Mouse (Mus musculus): ENCODE measurements around the gene Shc2. TPM values are rescaled to one million over a fixed set of nuclear protein-coding genes. Genes with fewer than 3 reads are reported as not detected.

Shc2 gene
- polyA plus RNA-seq, 1 experiment from 2014 or later = 9.8 TPM

GRCm38 (mm10) chr10:79661861-79662260 is 24.1 kb upstream of the Shc2 start:
- no peak overlapping the region; the same call in 1 of the 2 replicates for H3K9ac ChIP-seq (replicated peaks; ENCODE audit: low read length)
- no peaks in the 10 kb centered on the region for H3K4me1 ChIP-seq (ENCODE audit: control insufficient read depth, insufficient read depth, low read length)
- ATAC-seq (replicated peaks; ENCODE audit: insufficient number of reproducible peaks, low FRiP score, low TSS enrichment, low read depth) (no peak), DNase-seq (ENCODE audit: low spot score) (no peak)
- H3K4me2 ChIP-seq (ENCODE audit: low read depth, low read length) = no peak overlapping the region
- 46% methylated on average over 3 of the region's 3 CpGs for WGBS
- H3K9me3 ChIP-seq (replicated peaks; ENCODE audit: control insufficient read depth, low read length) = no peaks in the 10 kb centered on the region
- no peaks in the 10 kb centered on the region for H3K36me3 ChIP-seq (replicated peaks; ENCODE audit: control insufficient read depth, insufficient read depth, low read depth, low read length)
- H3K4me3 ChIP-seq (ENCODE audit: low read depth, low read length) = no peak overlapping the region
- H3K27me3 ChIP-seq (ENCODE audit: control insufficient read depth, insufficient read depth, low read length) = no peaks in the 10 kb centered on the region
- no peak overlapping the region for H3K27ac ChIP-seq (replicated peaks; ENCODE audit: low read depth, low read length)

DNA sequence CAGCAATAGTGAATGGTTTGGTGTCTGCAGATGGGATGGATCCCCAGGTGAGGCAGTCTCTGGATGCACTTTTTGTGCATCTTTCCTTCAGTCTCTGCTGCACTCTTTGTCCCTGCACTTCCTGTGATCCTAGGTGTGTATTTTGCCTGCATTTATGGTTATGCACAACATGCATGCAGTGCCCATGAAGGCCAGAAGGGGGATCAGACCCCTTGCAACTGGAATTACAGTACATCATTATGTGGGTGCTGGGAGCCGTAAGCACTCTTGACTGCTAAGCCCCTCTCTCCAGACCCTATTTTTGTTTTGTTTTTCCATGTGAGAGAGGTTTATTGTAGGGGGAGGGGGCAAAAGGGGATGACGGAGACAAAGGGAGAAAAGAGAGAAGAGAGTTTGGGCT is 22.6 kb upstream of the Shc2 start:
- no peaks in the 10 kb centered on the region for H3K9me3 ChIP-seq (replicated peaks; ENCODE audit: control insufficient read depth, low read length)
- H3K27me3 ChIP-seq (ENCODE audit: control insufficient read depth, insufficient read depth, low read length) = no peaks in the 10 kb centered on the region
- H3K4me3 ChIP-seq (ENCODE audit: low read depth, low read length) = no peak overlapping the region
- WGBS = 69% methylated on average over 2 of the region's 2 CpGs
- H3K4me2 ChIP-seq (ENCODE audit: low read depth, low read length) = no peak overlapping the region
- H3K36me3 ChIP-seq (replicated peaks; ENCODE audit: control insufficient read depth, insufficient read depth, low read depth, low read length) = no peaks in the 10 kb centered on the region
- H3K9ac ChIP-seq (replicated peaks; ENCODE audit: low read length) = no peak overlapping the region
- DNase-seq (ENCODE audit: low spot score) (peak; percentile 33), ATAC-seq (replicated peaks; ENCODE audit: insufficient number of reproducible peaks, low FRiP score, low TSS enrichment, low read depth) (no peak)
- H3K27ac ChIP-seq (replicated peaks; ENCODE audit: low read depth, low read length) = no peak overlapping the region
- no peaks in the 10 kb centered on the region for H3K4me1 ChIP-seq (ENCODE audit: control insufficient read depth, insufficient read depth, low read length)

- H3K27ac ChIP-seq (replicated peaks; ENCODE audit: low read depth, low read length) = no peak overlapping the region
- no peak overlapping the region for H3K9ac ChIP-seq (replicated peaks; ENCODE audit: low read length)
- DNase-seq (ENCODE audit: low spot score) = peak; percentile 49
- no peaks in the 10 kb centered on the region for H3K36me3 ChIP-seq (replicated peaks; ENCODE audit: control insufficient read depth, insufficient read depth, low read depth, low read length)
- no peaks in the 10 kb centered on the region for H3K27me3 ChIP-seq (ENCODE audit: control insufficient read depth, insufficient read depth, low read length)
- ATAC-seq (replicated peaks; ENCODE audit: insufficient number of reproducible peaks, low FRiP score, low TSS enrichment, low read depth) = no peak
- 11% methylated on average over 4 of the region's 4 CpGs for WGBS
- no peak overlapping the region for H3K4me3 ChIP-seq (ENCODE audit: low read depth, low read length)
- H3K4me1 ChIP-seq (ENCODE audit: control insufficient read depth, insufficient read depth, low read length) = no peaks in the 10 kb centered on the region
- H3K4me2 ChIP-seq (ENCODE audit: low read depth, low read length) = no peak overlapping the region
- no peaks in the 10 kb centered on the region for H3K9me3 ChIP-seq (replicated peaks; ENCODE audit: control insufficient read depth, low read length)
Observed at GRCm38 (mm10) chr10:79658829-79659228, 21.1 kb upstream of the Shc2 start.

DNA sequence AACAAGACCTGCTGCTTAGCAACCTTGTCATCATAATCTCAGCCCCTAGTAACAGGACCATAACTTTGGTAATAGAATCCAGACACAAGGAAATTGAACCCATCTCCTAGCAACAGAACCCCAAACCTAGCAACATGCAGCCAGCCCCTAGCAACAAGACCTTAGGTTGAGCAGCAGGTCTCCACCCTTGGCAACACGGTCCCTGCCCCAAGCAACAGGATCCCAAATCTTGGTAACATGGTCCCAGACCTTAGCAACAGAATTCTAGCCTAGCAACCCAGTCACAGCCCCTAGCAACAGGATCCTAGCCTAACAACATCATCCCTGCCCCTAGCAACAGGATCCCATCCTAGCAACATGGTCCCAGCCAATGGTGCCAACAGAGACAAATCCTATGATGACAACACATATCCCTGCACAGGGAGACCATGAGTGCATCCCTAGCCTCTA is 17.3 kb upstream of the Shc2 start:
- Histone ChIP-seq H3K4me3 (ENCODE audit: low read depth, low read length) (no peak overlapping the region), H3K36me3 (replicated peaks; ENCODE audit: control insufficient read depth, insufficient read depth, low read depth, low read length) (no peaks in the 10 kb centered on the region), H3K27ac (replicated peaks; ENCODE audit: low read depth, low read length) (no peak overlapping the region), H3K9ac (replicated peaks; ENCODE audit: low read length) (no peak overlapping the region), H3K4me1 (ENCODE audit: control insufficient read depth, insufficient read depth, low read length) (no peaks in the 10 kb centered on the region), H3K9me3 (replicated peaks; ENCODE audit: control insufficient read depth, low read length) (no peaks in the 10 kb centered on the region), H3K27me3 (ENCODE audit: control insufficient read depth, insufficient read depth, low read length) (no peaks in the 10 kb centered on the region), H3K4me2 (ENCODE audit: low read depth, low read length) (no peak overlapping the region)
- 35% methylated on average over 1 of the region's 1 CpGs for WGBS
- ATAC-seq (replicated peaks; ENCODE audit: insufficient number of reproducible peaks, low FRiP score, low TSS enrichment, low read depth) (peak; percentile 73), DNase-seq (ENCODE audit: low spot score) (peak; percentile 87)

GRCm38 (mm10) chr10:79652789-79653188 is 15.1 kb upstream of the Shc2 start:
- H3K4me2 ChIP-seq (ENCODE audit: low read depth, low read length) = no peak overlapping the region
- no peaks in the 10 kb centered on the region for H3K9me3 ChIP-seq (replicated peaks; ENCODE audit: control insufficient read depth, low read length)
- 88% methylated on average over 7 of the region's 7 CpGs for WGBS
- no peaks in the 10 kb centered on the region for H3K36me3 ChIP-seq (replicated peaks; ENCODE audit: control insufficient read depth, insufficient read depth, low read depth, low read length)
- no peaks in the 10 kb centered on the region for H3K4me1 ChIP-seq (ENCODE audit: control insufficient read depth, insufficient read depth, low read length)
- H3K4me3 ChIP-seq (ENCODE audit: low read depth, low read length) = no peak overlapping the region
- DNase-seq (ENCODE audit: low spot score) (no peak), ATAC-seq (replicated peaks; ENCODE audit: insufficient number of reproducible peaks, low FRiP score, low TSS enrichment, low read depth) (no peak)
- no peak overlapping the region for H3K27ac ChIP-seq (replicated peaks; ENCODE audit: low read depth, low read length)
- H3K9ac ChIP-seq (replicated peaks; ENCODE audit: low read length) = no peak overlapping the region
- H3K27me3 ChIP-seq (ENCODE audit: control insufficient read depth, insufficient read depth, low read length) = no peaks in the 10 kb centered on the region

DNA sequence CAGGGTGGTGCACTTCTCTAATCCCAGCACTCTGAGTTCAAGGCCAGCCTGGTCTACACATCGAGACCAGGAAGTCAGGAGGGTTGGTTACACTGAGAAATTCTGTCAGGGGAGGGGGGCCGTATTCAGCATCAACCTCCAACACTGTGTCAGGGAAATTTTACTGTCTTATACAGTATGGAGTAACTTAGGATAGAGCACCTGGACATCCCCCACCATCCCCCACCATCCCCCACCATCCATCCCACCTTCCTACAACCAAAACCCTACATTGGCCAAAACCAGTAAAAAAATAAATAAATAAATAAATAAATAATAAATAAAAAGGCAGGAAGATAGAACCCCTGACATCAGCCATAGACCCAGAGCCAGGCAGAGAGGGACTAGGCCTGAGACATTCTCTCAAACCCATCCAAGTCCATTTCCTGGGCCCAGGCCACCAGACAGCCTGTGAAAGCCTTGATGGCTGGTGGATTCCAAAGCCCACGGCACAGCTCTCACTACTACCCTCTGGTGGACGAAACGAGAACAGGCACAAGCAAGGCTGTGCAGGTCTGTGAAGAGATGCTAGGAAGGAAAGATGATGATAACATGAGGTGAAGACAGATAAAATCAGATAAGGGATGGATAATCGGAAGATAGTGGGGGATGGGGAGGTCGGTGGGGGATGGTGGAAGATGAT is 11.5 kb upstream of the Shc2 start:
- peak; percentile 44 for ATAC-seq (replicated peaks; ENCODE audit: insufficient number of reproducible peaks, low FRiP score, low TSS enrichment, low read depth)
- no peak overlapping the region for H3K27ac ChIP-seq (replicated peaks; ENCODE audit: low read depth, low read length)
- WGBS = 27% methylated on average over 7 of the region's 7 CpGs

GRCm38 (mm10) chr10:79645711-79646110 is 8.0 kb upstream of the Shc2 start, which contains the start of gene Odf3l2:
TSS of gene Odf3l2 (minus strand) at chr10:79645738.
- Histone ChIP-seq H3K9me3 (replicated peaks; ENCODE audit: control insufficient read depth, low read length) (no peaks in the 10 kb centered on the region), H3K4me2 (ENCODE audit: low read depth, low read length) (no peak within 1 kb of the TSS), H3K27ac (replicated peaks; ENCODE audit: low read depth, low read length) (no peak within 1 kb of the TSS), H3K36me3 (replicated peaks; ENCODE audit: control insufficient read depth, insufficient read depth, low read depth, low read length) (no peaks in the 10 kb centered on the region), H3K9ac (replicated peaks; ENCODE audit: low read length) (no peak within 1 kb of the TSS), H3K4me3 (ENCODE audit: low read depth, low read length) (no peak within 1 kb of the TSS), H3K27me3 (ENCODE audit: control insufficient read depth, insufficient read depth, low read length) (no peaks in the 10 kb centered on the region), H3K4me1 (ENCODE audit: control insufficient read depth, insufficient read depth, low read length) (no peaks in the 10 kb centered on the region)
- DNase-seq (ENCODE audit: low spot score) (no peak), ATAC-seq (replicated peaks; ENCODE audit: insufficient number of reproducible peaks, low FRiP score, low TSS enrichment, low read depth) (no peak)
- WGBS = 64% methylated on average over 8 of the region's 8 CpGs

More for the DNA sequence above, 11.5 kb upstream of the Shc2 start:
- Histone ChIP-seq H3K9ac (replicated peaks; ENCODE audit: low read length) (no peak overlapping the region), H3K9me3 (replicated peaks; ENCODE audit: control insufficient read depth, low read length) (no peaks in the 10 kb centered on the region), H3K27me3 (ENCODE audit: control insufficient read depth, insufficient read depth, low read length) (no peaks in the 10 kb centered on the region), H3K4me1 (ENCODE audit: control insufficient read depth, insufficient read depth, low read length) (no peaks in the 10 kb centered on the region), H3K36me3 (replicated peaks; ENCODE audit: control insufficient read depth, insufficient read depth, low read depth, low read length) (no peaks in the 10 kb centered on the region), H3K4me2 (ENCODE audit: low read depth, low read length) (no peak overlapping the region), H3K4me3 (ENCODE audit: low read depth, low read length) (no peak overlapping the region)
- DNase-seq (ENCODE audit: low spot score) = peak; percentile 88

DNA sequence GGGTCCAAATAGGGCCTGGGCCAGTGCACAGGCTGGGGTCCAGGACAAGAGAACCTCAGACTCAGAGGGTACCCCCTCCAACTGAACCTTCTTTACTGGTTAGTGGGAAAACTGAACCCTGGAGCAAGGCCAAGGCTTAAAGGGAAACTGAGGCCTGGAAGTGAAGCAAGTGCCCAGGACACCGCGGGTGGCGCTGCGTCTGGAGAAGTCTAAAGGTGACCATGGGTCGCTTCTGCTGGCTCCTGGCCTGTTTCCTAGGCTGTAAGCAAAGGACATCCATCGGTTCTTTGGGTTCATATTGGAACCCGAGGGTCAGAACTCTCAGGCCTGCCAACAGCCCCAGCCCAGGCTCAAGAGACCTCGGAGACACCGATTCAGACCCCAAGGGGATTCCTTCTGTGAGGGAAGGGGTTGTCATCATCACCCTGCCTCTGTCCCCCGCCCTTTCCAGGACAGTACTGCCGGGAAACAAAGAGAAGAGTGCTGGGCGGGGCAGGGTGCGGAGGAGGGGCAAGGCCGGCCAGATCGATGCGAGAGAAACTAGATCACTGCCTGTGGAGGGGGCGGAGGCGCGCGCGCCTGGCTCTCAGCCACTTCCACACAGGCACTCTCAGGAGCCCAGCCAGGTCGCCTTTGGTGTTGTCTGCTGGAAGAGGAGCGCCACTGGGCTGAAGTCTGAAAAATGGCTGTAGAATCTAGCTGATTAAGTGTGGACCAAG is 927 bp upstream of the Shc2 start:
- 5% methylated on average over 23 of the region's 23 CpGs for WGBS
- H3K9me3 ChIP-seq (replicated peaks; ENCODE audit: control insufficient read depth, low read length) = no peaks in the 10 kb centered on the region
- DNase-seq (ENCODE audit: low spot score) (peak; percentile 52), ATAC-seq (replicated peaks; ENCODE audit: insufficient number of reproducible peaks, low FRiP score, low TSS enrichment, low read depth) (peak; percentile 44; the same call in 1 of the 2 replicates)
- H3K4me2 ChIP-seq (ENCODE audit: low read depth, low read length) = peak overlapping the region; percentile 92
- H3K4me3 ChIP-seq (ENCODE audit: low read depth, low read length) = peak overlapping the region; percentile 95; the same call in 1 of the 2 replicates
- H3K27ac ChIP-seq (replicated peaks; ENCODE audit: low read depth, low read length) = no peak overlapping the region
- H3K9ac ChIP-seq (replicated peaks; ENCODE audit: low read length) = peak overlapping the region; percentile 86
- no peaks in the 10 kb centered on the region; the same call in 1 of the 2 replicates for H3K4me1 ChIP-seq (ENCODE audit: control insufficient read depth, insufficient read depth, low read length)
- H3K27me3 ChIP-seq (ENCODE audit: control insufficient read depth, insufficient read depth, low read length) = no peaks in the 10 kb centered on the region; the same call in 1 of the 2 replicates
- no peaks in the 10 kb centered on the region for H3K36me3 ChIP-seq (replicated peaks; ENCODE audit: control insufficient read depth, insufficient read depth, low read depth, low read length)

All from embryonic facial prominence, embryonic 11.5 days (tissue).